Mouse (Mus musculus) intestine, postnatal 0 days (tissue): Measurements from ENCODE around the gene Tec. TPM values are rescaled to one million over a fixed set of nuclear protein-coding genes. Genes with fewer than 3 reads are reported as not detected.

Experiments
- ATAC-seq: fragments of 200-750 bp; cut with Nextera tagmentation; 2 replicates; pipeline ENCODE4 v1.8.0; 2017; ENCODE audit warnings: mild to moderate bottlenecking, moderate TSS enrichment, moderate library complexity
- H3K27ac ChIP-seq: fragments of 300-500 bp; sonication (generic); 2 replicates; pipeline ENCODE4 v1.5.1; 2014; ENCODE audit warnings: mild to moderate bottlenecking, low read depth, low read length, moderate library complexity
- H3K27me3 ChIP-seq: fragments of 300-500 bp; sonication (generic); replicated peaks from 2 replicates; pipeline ENCODE4 v1.6.1; 2014; ENCODE audit warnings: low read length, mixed read lengths; ENCODE audit not compliant: control insufficient read depth, insufficient read depth
- H3K36me3 ChIP-seq: fragments of 300-500 bp; sonication (generic); 2 replicates; pipeline ENCODE4 v1.6.1; 2014; ENCODE audit warnings: mild to moderate bottlenecking, moderate library complexity; ENCODE audit not compliant: control insufficient read depth, insufficient read depth
- H3K4me1 ChIP-seq: fragments of 300-500 bp; sonication (generic); replicated peaks from 2 replicates; pipeline ENCODE4 v1.6.1; 2014; ENCODE audit warnings: antibody characterized with exemption, low read length, mixed read lengths; ENCODE audit not compliant: control insufficient read depth, insufficient read depth
- H3K4me2 ChIP-seq: fragments of 300-500 bp; sonication (generic); replicated peaks from 2 replicates; pipeline ENCODE4 v1.6.1; 2014; ENCODE audit warnings: low read depth, mild to moderate bottlenecking, moderate library complexity
- H3K4me3 ChIP-seq: fragments of 300-500 bp; sonication (generic); 2 replicates; pipeline ENCODE4 v1.5.1; 2014; ENCODE audit warnings: low read depth, low read length
- H3K9ac ChIP-seq: fragments of 300-500 bp; sonication (generic); 2 replicates; pipeline ENCODE4 v1.6.1; 2014; ENCODE audit warnings: mild to moderate bottlenecking, low read depth, low read length
- H3K9me3 ChIP-seq: fragments of 300-500 bp; sonication (generic); 2 replicates; pipeline ENCODE4 v1.6.1; 2016; ENCODE audit warnings: mixed run types; ENCODE audit not compliant: control insufficient read depth
- CTCF ChIP-seq: sonication (generic); IDR thresholded peaks from 2 replicates; pipeline ENCODE4 v1.5.1; 2016; ENCODE audit warnings: low read depth, mild to moderate bottlenecking, control low read depth, antibody characterized with exemption, moderate library complexity
- WGBS: fragments of 180-500 bp; shearing (Covaris S2); extraction: QIAGEN DNeasy Blood & Tissue Kit; methylation state at CpG from one replicate; pipeline ENCODE4 v1.1.7; 2014; 5-methylcytosine and 5-hydroxymethylcytosine counted together
- polyA plus RNA-seq: library from polyadenylated mRNA; unstranded; fragments of >200 nt; fragmentation: Nextera tagmentation; extraction: Ambion mirVana; gene quantifications from 2 replicates; pipeline ENCODE4 v1.2.1, GENCODE M21; 2015

Gene Tec
- polyA plus RNA-seq, 1 experiment from 2014 or later: 12.4 TPM

- no peak overlapping the region for H3K27ac ChIP-seq
- no peaks in the 10 kb centered on the region for H3K27me3 ChIP-seq
- 0 out of 2 replicates have a peak, but pooled peaks cover 3% of the 10 kb centered on the region for H3K4me1 ChIP-seq
- WGBS: 51% methylated on average over 5 of the region's 5 CpGs
- ATAC-seq: 0 out of 2 replicates have a peak, but pooled peaks have one; percentile 23
- H3K9ac ChIP-seq: no peak overlapping the region
- H3K4me3 ChIP-seq: no peak overlapping the region
- H3K36me3 ChIP-seq: peaks cover 17% of the 10 kb centered on the region
- no peak overlapping the region for H3K4me2 ChIP-seq
- no peak for TF ChIP-seq CTCF
- no peaks in the 10 kb centered on the region for H3K9me3 ChIP-seq
Measured at GRCm38 (mm10) chr5:72761237-72761636, 107.0 kb downstream of the Tec start.

GRCm38 (mm10) chr5:72758925-72759924, 109.1 kb downstream of the Tec start:
- Histone ChIP-seq H3K9me3 (no peaks in the 10 kb centered on the region), H3K36me3 (peaks cover 20% of the 10 kb centered on the region), H3K27me3 (no peaks in the 10 kb centered on the region), H3K4me2 (no peak overlapping the region), H3K4me1 (0 out of 2 replicates have a peak, but pooled peaks cover 3% of the 10 kb centered on the region), H3K27ac (no peak overlapping the region), H3K4me3 (no peak overlapping the region), H3K9ac (no peak overlapping the region)
- peak; percentile 71 for TF ChIP-seq CTCF
- 72% methylated on average over 13 of the region's 13 CpGs for WGBS
- ATAC-seq: peak; percentile 26; the same call in 1 of the 2 replicates

GRCm38 (mm10) chr5:72757155-72757773, 111.0 kb downstream of the Tec start:
- no peak overlapping the region for H3K9ac ChIP-seq
- H3K9me3 ChIP-seq: no peaks in the 10 kb centered on the region
- no peak for TF ChIP-seq CTCF
- peaks cover 6% of the 10 kb centered on the region for H3K36me3 ChIP-seq
- H3K27ac ChIP-seq: no peak overlapping the region
- no peaks in the 10 kb centered on the region for H3K4me1 ChIP-seq
- no peaks in the 10 kb centered on the region for H3K27me3 ChIP-seq
- no peak for ATAC-seq
- no peak overlapping the region for H3K4me3 ChIP-seq
- WGBS: 79% methylated on average over 18 of the region's 18 CpGs
- H3K4me2 ChIP-seq: no peak overlapping the region

GRCm38 (mm10) chr5:72755941-72756340, 112.3 kb downstream of the Tec start:
- Histone ChIP-seq H3K4me3 (no peak overlapping the region), H3K27ac (no peak overlapping the region), H3K9me3 (no peaks in the 10 kb centered on the region), H3K4me2 (no peak overlapping the region), H3K27me3 (no peaks in the 10 kb centered on the region), H3K4me1 (no peaks in the 10 kb centered on the region), H3K9ac (no peak overlapping the region), H3K36me3 (peaks cover 4% of the 10 kb centered on the region)
- WGBS: 91% methylated on average over 8 of the region's 8 CpGs
- ATAC-seq: no peak
- no peak for TF ChIP-seq CTCF

GRCm38 (mm10) chr5:72755035-72755434, 113.2 kb downstream of the Tec start:
- no peak for ATAC-seq
- WGBS: 88% methylated on average over 2 of the region's 2 CpGs

GRCm38 (mm10) chr5:72752585-72752984, 115.7 kb downstream of the Tec start, which contains the start of gene Txk:
Txk (minus strand) TSS chr5:72752777.
- H3K27me3 ChIP-seq: no peaks in the 10 kb centered on the region
- no peaks in the 10 kb centered on the region for H3K9me3 ChIP-seq
- ATAC-seq: no peak
- no peak within 1 kb of the TSS for H3K27ac ChIP-seq
- no peak within 1 kb of the TSS for H3K4me2 ChIP-seq
- no peak within 1 kb of the TSS for H3K9ac ChIP-seq
- no peaks in the 10 kb centered on the region for H3K4me1 ChIP-seq
- no peak within 1 kb of the TSS for H3K4me3 ChIP-seq
- 82% methylated on average over 5 of the region's 5 CpGs for WGBS
- H3K36me3 ChIP-seq: peaks cover 4% of the 10 kb centered on the region; the same call in 1 of the 2 replicates
- TF ChIP-seq CTCF: no peak

More at GRCm38 (mm10) chr5:72755035-72755434, 113.2 kb downstream of the Tec start:
- no peak overlapping the region for H3K9ac ChIP-seq
- H3K27me3 ChIP-seq: no peaks in the 10 kb centered on the region
- no peaks in the 10 kb centered on the region for H3K9me3 ChIP-seq
- H3K4me2 ChIP-seq: no peak overlapping the region
- no peak overlapping the region for H3K27ac ChIP-seq
- no peak overlapping the region for H3K4me3 ChIP-seq
- no peaks in the 10 kb centered on the region for H3K4me1 ChIP-seq
- no peak for TF ChIP-seq CTCF
- peaks cover 4% of the 10 kb centered on the region for H3K36me3 ChIP-seq
